Mouse (Mus musculus) stomach, postnatal 0 days (tissue): Measurements from ENCODE around the gene Adra1b.

Experiments
- CTCF ChIP-seq: IDR thresholded peaks from 2 replicates; pipeline ENCODE4 v1.5.1; 2016; ENCODE audit warnings: antibody characterized with exemption, low read depth, mild to moderate bottlenecking, moderate library complexity
- EP300 ChIP-seq: optimal IDR thresholded peaks from 2 replicates; pipeline ENCODE3; 2016; ENCODE audit warnings: antibody characterized with exemption

GRCm38 (mm10) chr11:43925584-43925983, 24.6 kb upstream of the Adra1b start:
- TF ChIP-seq CTCF, result no peak
- no peak for TF ChIP-seq EP300
